Mouse (Mus musculus): ENCODE data around the gene Slc38a8. TPM values are rescaled to one million over a fixed set of nuclear protein-coding genes. Genes with fewer than 3 reads are reported as not detected.
A peak's percentile ranks its signal among the peaks of the same experiment; 100 is the strongest.

Gene Slc38a8
- total RNA-seq, 2 experiments from 2014 or later, result 0.41 TPM; not detected in 1

GRCm38 (mm10) chr8:119440952-119441270, 60.6 kb downstream of the Slc38a8 start:
- DNase-seq (ENCODE audit: low spot score in 2 of 2), result no peak
- no peak overlapping the region for H3K4me3 ChIP-seq
- H3K27ac ChIP-seq, result no peak overlapping the region
- no peak for TF ChIP-seq CTCF (conservative IDR thresholded peaks at IDR 0.05)

GRCm38 (mm10) chr8:119440250-119440951, 61.1 kb downstream of the Slc38a8 start:
- DNase-seq (ENCODE audit: low spot score in 2 of 2), result peak; percentile 60 to 61

GRCm38 (mm10) chr8:119439893-119440249, 61.6 kb downstream of the Slc38a8 start:
- H3K27ac ChIP-seq, result no peak overlapping the region
- no peak for DNase-seq (ENCODE audit: low spot score in 2 of 2)
- no peak for TF ChIP-seq CTCF (conservative IDR thresholded peaks at IDR 0.05)
- H3K4me3 ChIP-seq, result no peak overlapping the region

More at GRCm38 (mm10) chr8:119440250-119440951, 61.1 kb downstream of the Slc38a8 start:
- H3K4me3 ChIP-seq, result no peak overlapping the region
- no peak overlapping the region for H3K27ac ChIP-seq
- TF ChIP-seq CTCF (conservative IDR thresholded peaks at IDR 0.05), result peak; percentile 82

GRCm38 (mm10) chr8:119439424-119439823, 62.1 kb downstream of the Slc38a8 start:
- no peak overlapping the region for H3K4me3 ChIP-seq
- TF ChIP-seq CTCF (conservative IDR thresholded peaks at IDR 0.05), result no peak
- no peak overlapping the region for H3K27ac ChIP-seq
- DNase-seq (ENCODE audit: low spot score in 2 of 2), result no peak

- Histone ChIP-seq H3K4me3 (no peak overlapping the region), H3K27ac (no peak overlapping the region)
- no peak for DNase-seq (ENCODE audit: low spot score in 2 of 2)
- TF ChIP-seq CTCF (conservative IDR thresholded peaks at IDR 0.05), result no peak
These were observed 62.6 kb downstream of the Slc38a8 start for GRCm38 (mm10) chr8:119438876-119439275.

GRCm38 (mm10) chr8:119437506-119437905, 64.0 kb downstream of the Slc38a8 start:
- DNase-seq (ENCODE audit: low spot score in 2 of 2), result no peak
- TF ChIP-seq CTCF (conservative IDR thresholded peaks at IDR 0.05), result no peak
- Histone ChIP-seq H3K27ac (no peak overlapping the region), H3K4me3 (no peak overlapping the region)

- H3K4me3 ChIP-seq, result no peak overlapping the region
- DNase-seq (ENCODE audit: low spot score in 2 of 2), result no peak
- H3K27ac ChIP-seq, result no peak overlapping the region
- TF ChIP-seq CTCF (conservative IDR thresholded peaks at IDR 0.05), result peak; percentile 21
These were observed 64.6 kb downstream of the Slc38a8 start for GRCm38 (mm10) chr8:119436933-119437332.

GRCm38 (mm10) chr8:119436331-119436730, 65.2 kb downstream of the Slc38a8 start:
- TF ChIP-seq CTCF (conservative IDR thresholded peaks at IDR 0.05), result no peak
- Histone ChIP-seq H3K27ac (no peak overlapping the region), H3K4me3 (no peak overlapping the region)
- DNase-seq (ENCODE audit: low spot score in 2 of 2), result no peak

GRCm38 (mm10) chr8:119435527-119435926, 66.0 kb downstream of the Slc38a8 start:
- Histone ChIP-seq H3K27ac (no peak overlapping the region), H3K4me3 (no peak overlapping the region)
- TF ChIP-seq CTCF (conservative IDR thresholded peaks at IDR 0.05), result no peak
- no peak for DNase-seq (ENCODE audit: low spot score in 2 of 2)

GRCm38 (mm10) chr8:119434569-119434968, 66.9 kb downstream of the Slc38a8 start:
- no peak for DNase-seq (ENCODE audit: low spot score in 2 of 2)
- no peak for TF ChIP-seq CTCF (conservative IDR thresholded peaks at IDR 0.05)
- Histone ChIP-seq H3K27ac (no peak overlapping the region), H3K4me3 (no peak overlapping the region)

- no peak within 1 kb of the TSS for H3K27ac ChIP-seq
- no peak within 1 kb of the TSS for H3K4me3 ChIP-seq
- DNase-seq (ENCODE audit: low spot score in 2 of 2), result no peak
- no peak for TF ChIP-seq CTCF (conservative IDR thresholded peaks at IDR 0.05)
These were observed 67.8 kb downstream of the Slc38a8 start, which contains the start of gene Osgin1 for GRCm38 (mm10) chr8:119433582-119434174. Gene Osgin1, plus strand, starts transcription at chr8:119434124.

GRCm38 (mm10) chr8:119432372-119432771, 69.1 kb downstream of the Slc38a8 start:
- Histone ChIP-seq H3K27ac (no peak overlapping the region), H3K4me3 (no peak overlapping the region)
- DNase-seq (ENCODE audit: low spot score in 2 of 2), result no peak
- TF ChIP-seq CTCF (conservative IDR thresholded peaks at IDR 0.05), result no peak

- no peak for DNase-seq (ENCODE audit: low spot score in 2 of 2)
- H3K27ac ChIP-seq, result no peak overlapping the region
These were observed 70.8 kb downstream of the Slc38a8 start for GRCm38 (mm10) chr8:119430690-119431089.

GRCm38 (mm10) chr8:119430250-119430649, 71.2 kb downstream of the Slc38a8 start:
- TF ChIP-seq CTCF (conservative IDR thresholded peaks at IDR 0.05), result no peak
- DNase-seq (ENCODE audit: low spot score in 2 of 2), result no peak
- Histone ChIP-seq H3K4me3 (no peak overlapping the region), H3K27ac (no peak overlapping the region)

More at GRCm38 (mm10) chr8:119430690-119431089, 70.8 kb downstream of the Slc38a8 start:
- no peak overlapping the region for H3K4me3 ChIP-seq
- TF ChIP-seq CTCF (conservative IDR thresholded peaks at IDR 0.05), result no peak

Other genes starting within 250 kb of the Slc38a8 start
- 100 to 1,000 TPM; 315 to 337 TPM for gene Hsbp1, start 157.2 kb downstream of the Slc38a8 start, total RNA-seq (2021)
- gene Mlycd, start 106.8 kb downstream of the Slc38a8 start, total RNA-seq (2021), result 10 to 100 TPM; 29.1 to 30.8 TPM
- gene Osgin1, start 67.6 kb downstream of the Slc38a8 start, total RNA-seq (2021), result 1 to 10 TPM in 1 of 2 experiments, under 1 TPM in 1; 0.18 to 1.3 TPM
- gene Necab2, start 55.0 kb downstream of the Slc38a8 start, total RNA-seq (2021), result 100 to 1,000 TPM in 1 of 2 experiments, 10 to 100 TPM in 1; 99.0 to 104 TPM
- gene Mbtps1, start 57.0 kb upstream of the Slc38a8 start, total RNA-seq (2021), result 10 to 100 TPM; 74.4 to 77.8 TPM
- gene Hsdl1, start 73.5 kb upstream of the Slc38a8 start, total RNA-seq (2021), result 10 to 100 TPM; 43.9 to 51.2 TPM
- gene Dnaaf1, start 73.5 kb upstream of the Slc38a8 start, total RNA-seq (2021), result under 1 TPM; 0.32 to 0.38 TPM
- gene Taf1c, start 103.5 kb upstream of the Slc38a8 start, total RNA-seq (2021), result 10 to 100 TPM; 10.8 to 11.1 TPM
- under 1 TPM; 0.47 to 0.87 TPM for gene Adad2, start 111.0 kb upstream of the Slc38a8 start, total RNA-seq (2021)
- 1 to 10 TPM; 2.6 to 3.1 TPM for gene Kcng4, start 134.0 kb upstream of the Slc38a8 start, total RNA-seq (2021)
- 1 to 10 TPM; 6.3 to 6.7 TPM for gene Wfdc1, start 164.7 kb upstream of the Slc38a8 start, total RNA-seq (2021)
- 1 to 10 TPM; 1.7 to 1.9 TPM for gene Atp2c2, start 198.3 kb upstream of the Slc38a8 start, total RNA-seq (2021)

All from layer of hippocampus, adult 2 months (tissue).